Mouse (Mus musculus) induced T-regulatory cell, adult 2 months (primary cell): ENCODE results near the gene Mdh1.

Experiments used
- DNase-seq: peaks from one replicate; pipeline ENCODE4 v3.0.0-alpha.2; 2012; ENCODE audit warnings: low read depth

Gene Mdh1

GRCm38 (mm10) chr11:21571700-21572381 lies at the start of gene Mdh1, which contains the start of gene Wdpcp:
Gene Mdh1, minus strand, starts transcription at chr11:21572367.
Gene Wdpcp, plus strand, starts transcription at chr11:21572235.
- peak; percentile 98 for DNase-seq

GRCm38 (mm10) chr11:21615915-21616314 lies 43.7 kb upstream of the Mdh1 start:
- DNase-seq = peak; percentile 3

- DNase-seq = no peak
These were observed 30.3 kb upstream of the Mdh1 start for GRCm38 (mm10) chr11:21602497-21602896.

- no peak for DNase-seq
These were observed 11.1 kb upstream of the Mdh1 start for GRCm38 (mm10) chr11:21583286-21583685.

- no peak for DNase-seq
These were observed 9.3 kb upstream of the Mdh1 start for GRCm38 (mm10) chr11:21581472-21581871.

- peak; percentile 84 for DNase-seq
These were observed 1.2 kb downstream of the Mdh1 start for GRCm38 (mm10) chr11:21570973-21571372.

GRCm38 (mm10) chr11:21570109-21570474 lies 2.1 kb downstream of the Mdh1 start:
- peak; percentile 45 for DNase-seq

- DNase-seq = peak; percentile 76
These were observed 2.6 kb downstream of the Mdh1 start for GRCm38 (mm10) chr11:21569456-21570108.

- peak; percentile 80 for DNase-seq
These were observed 3.2 kb downstream of the Mdh1 start for GRCm38 (mm10) chr11:21569002-21569401.

GRCm38 (mm10) chr11:21567733-21568132 lies 4.4 kb downstream of the Mdh1 start:
- DNase-seq = no peak

- no peak for DNase-seq
These were observed 5.2 kb downstream of the Mdh1 start for GRCm38 (mm10) chr11:21566934-21567333.

- no peak for DNase-seq
These were observed 7.3 kb downstream of the Mdh1 start for GRCm38 (mm10) chr11:21564681-21565405.

- DNase-seq = no peak
These were observed 8.4 kb downstream of the Mdh1 start for GRCm38 (mm10) chr11:21563617-21564325.

- DNase-seq = no peak
These were observed 10.8 kb downstream of the Mdh1 start for GRCm38 (mm10) chr11:21561347-21561746.

- DNase-seq = no peak
These were observed 12.4 kb downstream of the Mdh1 start for GRCm38 (mm10) chr11:21559727-21560126.

GRCm38 (mm10) chr11:21552049-21552448 lies 20.1 kb downstream of the Mdh1 start:
- DNase-seq = peak; percentile 33

- DNase-seq = peak; percentile 30
These were observed 21.7 kb downstream of the Mdh1 start for GRCm38 (mm10) chr11:21550222-21551173.

- peak; percentile 80 for DNase-seq
These were observed 22.4 kb downstream of the Mdh1 start for GRCm38 (mm10) chr11:21549754-21550153.

- DNase-seq = peak; percentile 77
These were observed 23.1 kb downstream of the Mdh1 start for GRCm38 (mm10) chr11:21549052-21549451.

GRCm38 (mm10) chr11:21547518-21547917 lies 24.6 kb downstream of the Mdh1 start:
- DNase-seq = no peak

- DNase-seq = no peak
These were observed 25.5 kb downstream of the Mdh1 start for GRCm38 (mm10) chr11:21546671-21547070.
